Mouse (Mus musculus): ENCODE measurements at regions not wholly inside any gene's neighbourhood (a gene's known extent, or its start where the extent isn't known, plus 50 kb on each side); places are given as distances from the start of the nearest gene placed in this dataset.
"Not testable (repeated sequence)": the region's sequence is repeated elsewhere in the genome, so short reads cannot be mapped to it uniquely, and the experiment has no call there.

- Histone ChIP-seq H3K36me3 (ENCODE audit: control insufficient read depth, insufficient read depth, low read length) (no peaks in the 10 kb centered on the region), H3K9ac (ENCODE audit: low read length) (no peak overlapping the region), H3K4me2 (ENCODE audit: low read length) (no peak overlapping the region), H3K4me3 (ENCODE audit: low read depth, low read length) (no peak overlapping the region), H3K4me1 (replicated peaks; ENCODE audit: control insufficient read depth, insufficient read depth, low read length) (no peaks in the 10 kb centered on the region), H3K27me3 (replicated peaks; ENCODE audit: control insufficient read depth, insufficient read depth, low read length) (no peaks in the 10 kb centered on the region), H3K9me3 (ENCODE audit: control insufficient read depth, low read length) (no peaks in the 10 kb centered on the region), H3K27ac (ENCODE audit: low read depth) (no peak overlapping the region)
- ATAC-seq (replicated peaks; ENCODE audit: low FRiP score, low TSS enrichment, low read depth) (no peak), DNase-seq (ENCODE audit: low spot score) (no peak)
- WGBS = 87% methylated on average over 3 of the region's 3 CpGs
These were observed 479.6 kb upstream of the BB014433 start for GRCm38 (mm10) chr8:15525461-15525860.

GRCm38 (mm10) chr8:15519896-15520295 is 474.0 kb upstream of the BB014433 start:
- H3K27me3 ChIP-seq (replicated peaks; ENCODE audit: control insufficient read depth, insufficient read depth, low read length); H3K36me3 ChIP-seq (ENCODE audit: control insufficient read depth, insufficient read depth, low read length); H3K27ac ChIP-seq (ENCODE audit: low read depth); H3K9ac ChIP-seq (ENCODE audit: low read length); ATAC-seq (replicated peaks; ENCODE audit: low FRiP score, low TSS enrichment, low read depth); H3K4me1 ChIP-seq (replicated peaks; ENCODE audit: control insufficient read depth, insufficient read depth, low read length); H3K9me3 ChIP-seq (ENCODE audit: control insufficient read depth, low read length); H3K4me2 ChIP-seq (ENCODE audit: low read length); DNase-seq (ENCODE audit: low spot score); H3K4me3 ChIP-seq (ENCODE audit: low read depth, low read length): not testable (repeated sequence)
- WGBS = 75% methylated on average over 19 of the region's 19 CpGs

GRCm38 (mm10) chr8:15500973-15501372 is 455.1 kb upstream of the BB014433 start:
- H3K4me2 ChIP-seq (ENCODE audit: low read length) = no peak overlapping the region
- H3K27me3 ChIP-seq (replicated peaks; ENCODE audit: control insufficient read depth, insufficient read depth, low read length) = no peaks in the 10 kb centered on the region
- H3K36me3 ChIP-seq (ENCODE audit: control insufficient read depth, insufficient read depth, low read length) = no peaks in the 10 kb centered on the region
- no peak overlapping the region for H3K27ac ChIP-seq (ENCODE audit: low read depth)
- ATAC-seq (replicated peaks; ENCODE audit: low FRiP score, low TSS enrichment, low read depth) (no peak), DNase-seq (ENCODE audit: low spot score) (no peak)
- no peaks in the 10 kb centered on the region for H3K9me3 ChIP-seq (ENCODE audit: control insufficient read depth, low read length)
- 76% methylated on average over 4 of the region's 4 CpGs for WGBS
- H3K4me1 ChIP-seq (replicated peaks; ENCODE audit: control insufficient read depth, insufficient read depth, low read length) = no peaks in the 10 kb centered on the region
- H3K9ac ChIP-seq (ENCODE audit: low read length) = no peak overlapping the region
- H3K4me3 ChIP-seq (ENCODE audit: low read depth, low read length) = no peak overlapping the region

GRCm38 (mm10) chr8:15497566-15497965 is 451.7 kb upstream of the BB014433 start:
- ATAC-seq (replicated peaks; ENCODE audit: low FRiP score, low TSS enrichment, low read depth) (no peak), DNase-seq (ENCODE audit: low spot score) (no peak)
- WGBS = 84% methylated on average over 5 of the region's 5 CpGs
- H3K9ac ChIP-seq (ENCODE audit: low read length) = no peak overlapping the region
- H3K4me3 ChIP-seq (ENCODE audit: low read depth, low read length) = no peak overlapping the region
- H3K27me3 ChIP-seq (replicated peaks; ENCODE audit: control insufficient read depth, insufficient read depth, low read length) = no peaks in the 10 kb centered on the region
- H3K4me2 ChIP-seq (ENCODE audit: low read length) = no peak overlapping the region
- no peaks in the 10 kb centered on the region for H3K36me3 ChIP-seq (ENCODE audit: control insufficient read depth, insufficient read depth, low read length)
- no peaks in the 10 kb centered on the region for H3K9me3 ChIP-seq (ENCODE audit: control insufficient read depth, low read length)
- no peak overlapping the region for H3K27ac ChIP-seq (ENCODE audit: low read depth)
- H3K4me1 ChIP-seq (replicated peaks; ENCODE audit: control insufficient read depth, insufficient read depth, low read length) = no peaks in the 10 kb centered on the region

- H3K9ac ChIP-seq (ENCODE audit: low read length) = no peak overlapping the region
- H3K4me3 ChIP-seq (ENCODE audit: low read depth, low read length) = no peak overlapping the region
- no peak overlapping the region for H3K27ac ChIP-seq (ENCODE audit: low read depth)
- ATAC-seq (replicated peaks; ENCODE audit: low FRiP score, low TSS enrichment, low read depth) (no peak), DNase-seq (ENCODE audit: low spot score) (no peak)
- no peaks in the 10 kb centered on the region for H3K27me3 ChIP-seq (replicated peaks; ENCODE audit: control insufficient read depth, insufficient read depth, low read length)
- WGBS = 83% methylated on average over 11 of the region's 11 CpGs
- no peaks in the 10 kb centered on the region for H3K36me3 ChIP-seq (ENCODE audit: control insufficient read depth, insufficient read depth, low read length)
- no peaks in the 10 kb centered on the region for H3K4me1 ChIP-seq (replicated peaks; ENCODE audit: control insufficient read depth, insufficient read depth, low read length)
- H3K4me2 ChIP-seq (ENCODE audit: low read length) = no peak overlapping the region
- no peaks in the 10 kb centered on the region for H3K9me3 ChIP-seq (ENCODE audit: control insufficient read depth, low read length)
These were observed 450.4 kb upstream of the BB014433 start for GRCm38 (mm10) chr8:15496248-15496647.

GRCm38 (mm10) chr8:15490774-15491173 is 444.9 kb upstream of the BB014433 start:
- WGBS = 77% methylated on average over 4 of the region's 4 CpGs
- DNase-seq (ENCODE audit: low spot score) (no peak), ATAC-seq (replicated peaks; ENCODE audit: low FRiP score, low TSS enrichment, low read depth) (no peak)
- Histone ChIP-seq H3K27me3 (replicated peaks; ENCODE audit: control insufficient read depth, insufficient read depth, low read length) (no peaks in the 10 kb centered on the region), H3K4me2 (ENCODE audit: low read length) (no peak overlapping the region), H3K36me3 (ENCODE audit: control insufficient read depth, insufficient read depth, low read length) (no peaks in the 10 kb centered on the region), H3K4me1 (replicated peaks; ENCODE audit: control insufficient read depth, insufficient read depth, low read length) (no peaks in the 10 kb centered on the region), H3K9me3 (ENCODE audit: control insufficient read depth, low read length) (no peaks in the 10 kb centered on the region), H3K4me3 (ENCODE audit: low read depth, low read length) (no peak overlapping the region), H3K27ac (ENCODE audit: low read depth) (no peak overlapping the region), H3K9ac (ENCODE audit: low read length) (no peak overlapping the region)

GRCm38 (mm10) chr8:15487579-15487978 is 441.7 kb upstream of the BB014433 start:
- WGBS = 66% methylated on average over 5 of the region's 5 CpGs
- DNase-seq (ENCODE audit: low spot score) = no peak

GRCm38 (mm10) chr8:15470561-15470960 is 424.7 kb upstream of the BB014433 start:
- ATAC-seq (replicated peaks; ENCODE audit: low FRiP score, low TSS enrichment, low read depth) = no peak
- no peak overlapping the region for H3K9ac ChIP-seq (ENCODE audit: low read length)
- H3K4me2 ChIP-seq (ENCODE audit: low read length) = no peak overlapping the region
- H3K4me1 ChIP-seq (replicated peaks; ENCODE audit: control insufficient read depth, insufficient read depth, low read length) = no peaks in the 10 kb centered on the region
- no peak overlapping the region for H3K4me3 ChIP-seq (ENCODE audit: low read depth, low read length)
- 73% methylated on average over 4 of the region's 4 CpGs for WGBS
- no peak for DNase-seq (ENCODE audit: low spot score)
- no peaks in the 10 kb centered on the region for H3K27me3 ChIP-seq (replicated peaks; ENCODE audit: control insufficient read depth, insufficient read depth, low read length)
- H3K36me3 ChIP-seq (ENCODE audit: control insufficient read depth, insufficient read depth, low read length) = no peaks in the 10 kb centered on the region
- no peaks in the 10 kb centered on the region for H3K9me3 ChIP-seq (ENCODE audit: control insufficient read depth, low read length)
- H3K27ac ChIP-seq (ENCODE audit: low read depth) = no peak overlapping the region

More at GRCm38 (mm10) chr8:15487579-15487978, 441.7 kb upstream of the BB014433 start:
- no peaks in the 10 kb centered on the region for H3K27me3 ChIP-seq (replicated peaks; ENCODE audit: control insufficient read depth, insufficient read depth, low read length)
- H3K9ac ChIP-seq (ENCODE audit: low read length) = no peak overlapping the region
- no peaks in the 10 kb centered on the region for H3K4me1 ChIP-seq (replicated peaks; ENCODE audit: control insufficient read depth, insufficient read depth, low read length)
- no peak overlapping the region for H3K4me3 ChIP-seq (ENCODE audit: low read depth, low read length)
- no peak overlapping the region for H3K4me2 ChIP-seq (ENCODE audit: low read length)
- H3K36me3 ChIP-seq (ENCODE audit: control insufficient read depth, insufficient read depth, low read length) = no peaks in the 10 kb centered on the region
- ATAC-seq (replicated peaks; ENCODE audit: low FRiP score, low TSS enrichment, low read depth) = no peak
- no peak overlapping the region for H3K27ac ChIP-seq (ENCODE audit: low read depth)
- no peaks in the 10 kb centered on the region for H3K9me3 ChIP-seq (ENCODE audit: control insufficient read depth, low read length)

GRCm38 (mm10) chr8:15468540-15469476 is 422.9 kb upstream of the BB014433 start:
- no peak for ATAC-seq (replicated peaks; ENCODE audit: low FRiP score, low TSS enrichment, low read depth)
- Histone ChIP-seq H3K27me3 (replicated peaks; ENCODE audit: control insufficient read depth, insufficient read depth, low read length) (no peaks in the 10 kb centered on the region), H3K4me1 (replicated peaks; ENCODE audit: control insufficient read depth, insufficient read depth, low read length) (no peaks in the 10 kb centered on the region), H3K27ac (ENCODE audit: low read depth) (no peak overlapping the region), H3K36me3 (ENCODE audit: control insufficient read depth, insufficient read depth, low read length) (no peaks in the 10 kb centered on the region), H3K9ac (ENCODE audit: low read length) (no peak overlapping the region), H3K4me2 (ENCODE audit: low read length) (no peak overlapping the region), H3K4me3 (ENCODE audit: low read depth, low read length) (no peak overlapping the region), H3K9me3 (ENCODE audit: control insufficient read depth, low read length) (no peaks in the 10 kb centered on the region)
- WGBS = 53% methylated on average over 10 of the region's 10 CpGs
- DNase-seq (ENCODE audit: low spot score) = no peak

Measured in intestine, embryonic 14.5 days (tissue).